Mouse (Mus musculus) lung, embryonic 15.5 days (tissue): ENCODE measurements at regions not wholly inside any gene's neighbourhood (a gene's known extent, or its start where the extent isn't known, plus 50 kb on each side); places are given as distances from the start of the nearest gene placed in this dataset.
A peak's percentile ranks its signal among the peaks of the same experiment; 100 is the strongest.

Experiments
- ATAC-seq: fragments of 200-750 bp; cut with Nextera tagmentation; 2 replicates; pipeline ENCODE4 v1.8.0; 2017; ENCODE audit warnings: moderate number of reproducible peaks, borderline replicate concordance; ENCODE audit not compliant: low FRiP score, low TSS enrichment; ENCODE audit errors: extremely low read depth
- H3K27ac ChIP-seq: fragments of 300-500 bp; sonication (generic); 2 replicates; pipeline ENCODE4 v1.5.1; 2015; ENCODE audit warnings: moderate library complexity, mild to moderate bottlenecking, inconsistent platforms
- H3K27me3 ChIP-seq: fragments of 300-500 bp; sonication (generic); 2 replicates; pipeline ENCODE4 v1.6.1; 2015; ENCODE audit warnings: inconsistent platforms
- H3K36me3 ChIP-seq: fragments of 300-500 bp; sonication (generic); 2 replicates; pipeline ENCODE4 v1.6.1; 2015; ENCODE audit warnings: inconsistent platforms
- H3K4me1 ChIP-seq: fragments of 300-500 bp; sonication (generic); 2 replicates; pipeline ENCODE4 v1.6.1; 2015; ENCODE audit warnings: inconsistent platforms
- H3K4me2 ChIP-seq: fragments of 300-500 bp; sonication (generic); 2 replicates; pipeline ENCODE4 v1.6.1; 2015; ENCODE audit warnings: inconsistent platforms, mild to moderate bottlenecking, moderate library complexity
- H3K4me3 ChIP-seq: fragments of 300-500 bp; sonication (generic); 2 replicates; pipeline ENCODE4 v1.5.1; 2015; ENCODE audit warnings: mild to moderate bottlenecking, inconsistent platforms
- H3K9ac ChIP-seq: fragments of 300-500 bp; sonication (generic); 2 replicates; pipeline ENCODE4 v1.6.1; 2015; ENCODE audit warnings: inconsistent platforms
- H3K9me3 ChIP-seq: fragments of 300-500 bp; sonication (generic); 2 replicates; pipeline ENCODE4 v1.6.1; 2016; ENCODE audit warnings: inconsistent platforms
- WGBS: fragments of 180-500 bp; shearing (Covaris S2); methylation state at CpG from one replicate; pipeline ENCODE4 v1.1.7; 2015; 5-methylcytosine and 5-hydroxymethylcytosine counted together

- Histone ChIP-seq H3K36me3 (no peaks in the 10 kb centered on the region), H3K27me3 (no peaks in the 10 kb centered on the region), H3K9me3 (no peaks in the 10 kb centered on the region), H3K27ac (no peak overlapping the region), H3K4me1 (no peaks in the 10 kb centered on the region; the same call in 1 of the 2 replicates), H3K4me2 (no peak overlapping the region), H3K9ac (no peak overlapping the region), H3K4me3 (no peak overlapping the region)
- peak; percentile 91 for ATAC-seq
- whole genome bisulfite sequencing = 59% methylated on average over 11 of the region's 11 CpGs
These were observed 148.0 kb downstream of the Cox18 start for GRCm38 (mm10) chr5:90075629-90076349.

- H3K27me3 ChIP-seq = no peaks in the 10 kb centered on the region
- no peaks in the 10 kb centered on the region for H3K36me3 ChIP-seq
- H3K27ac ChIP-seq = no peak overlapping the region
- 84% methylated on average over 2 of the region's 2 CpGs for WGBS
- H3K9me3 ChIP-seq = no peaks in the 10 kb centered on the region
- H3K9ac ChIP-seq = no peak overlapping the region
- no peaks in the 10 kb centered on the region; the same call in 1 of the 2 replicates for H3K4me1 ChIP-seq
- no peak overlapping the region for H3K4me3 ChIP-seq
- H3K4me2 ChIP-seq = no peak overlapping the region
- no peak for ATAC-seq
These were observed 152.0 kb downstream of the Cox18 start for GRCm38 (mm10) chr5:90071806-90072205.

GRCm38 (mm10) chr5:90068601-90069000, 155.2 kb downstream of the Cox18 start:
- H3K27ac ChIP-seq = no peak overlapping the region
- H3K4me2 ChIP-seq = no peak overlapping the region
- H3K27me3 ChIP-seq = no peaks in the 10 kb centered on the region
- ATAC-seq = no peak
- no peak overlapping the region for H3K4me3 ChIP-seq
- no peaks in the 10 kb centered on the region for H3K9me3 ChIP-seq
- H3K36me3 ChIP-seq = no peaks in the 10 kb centered on the region
- H3K9ac ChIP-seq = no peak overlapping the region
- H3K4me1 ChIP-seq = peaks cover 9% of the 10 kb centered on the region; the same call in 1 of the 2 replicates

GRCm38 (mm10) chr5:90067817-90068216, 156.0 kb downstream of the Cox18 start:
- WGBS = 41% methylated on average over 7 of the region's 7 CpGs
- H3K9ac ChIP-seq = no peak overlapping the region

GRCm38 (mm10) chr5:90065884-90066615, 157.8 kb downstream of the Cox18 start:
- ATAC-seq = no peak
- 39% methylated on average over 6 of the region's 6 CpGs for WGBS
- H3K9ac ChIP-seq = no peak overlapping the region

More at GRCm38 (mm10) chr5:90067817-90068216, 156.0 kb downstream of the Cox18 start:
- H3K9me3 ChIP-seq = no peaks in the 10 kb centered on the region
- peaks cover 9% of the 10 kb centered on the region; the same call in 1 of the 2 replicates for H3K4me1 ChIP-seq
- no peak overlapping the region for H3K4me2 ChIP-seq
- H3K4me3 ChIP-seq = no peak overlapping the region
- no peaks in the 10 kb centered on the region for H3K36me3 ChIP-seq
- H3K27me3 ChIP-seq = no peaks in the 10 kb centered on the region
- no peak overlapping the region for H3K27ac ChIP-seq
- ATAC-seq = peak; percentile 81

GRCm38 (mm10) chr5:90055686-90056085, 168.1 kb downstream of the Cox18 start:
- ATAC-seq = no peak

More at GRCm38 (mm10) chr5:90065884-90066615, 157.8 kb downstream of the Cox18 start:
- Histone ChIP-seq H3K4me2 (no peak overlapping the region), H3K27me3 (no peaks in the 10 kb centered on the region), H3K36me3 (no peaks in the 10 kb centered on the region), H3K4me1 (peaks cover 9% of the 10 kb centered on the region; the same call in 1 of the 2 replicates), H3K4me3 (no peak overlapping the region), H3K27ac (no peak overlapping the region), H3K9me3 (no peaks in the 10 kb centered on the region)

GRCm38 (mm10) chr5:90052516-90052915, 169.4 kb upstream of the Adamts3 start:
- no peaks in the 10 kb centered on the region for H3K27me3 ChIP-seq
- H3K9me3 ChIP-seq = no peaks in the 10 kb centered on the region
- ATAC-seq = no peak
- no peak overlapping the region for H3K4me2 ChIP-seq
- H3K27ac ChIP-seq = no peak overlapping the region
- 59% methylated on average over 1 of the region's 1 CpGs for WGBS
- H3K4me1 ChIP-seq = no peaks in the 10 kb centered on the region
- H3K36me3 ChIP-seq = no peaks in the 10 kb centered on the region
- no peak overlapping the region for H3K4me3 ChIP-seq
- no peak overlapping the region for H3K9ac ChIP-seq

More at GRCm38 (mm10) chr5:90055686-90056085, 168.1 kb downstream of the Cox18 start:
- Histone ChIP-seq H3K27ac (no peak overlapping the region), H3K4me3 (no peak overlapping the region), H3K36me3 (no peaks in the 10 kb centered on the region), H3K27me3 (no peaks in the 10 kb centered on the region; the same call in 1 of the 2 replicates), H3K9me3 (no peaks in the 10 kb centered on the region), H3K4me2 (no peak overlapping the region), H3K9ac (no peak overlapping the region), H3K4me1 (no peaks in the 10 kb centered on the region)
- 67% methylated on average over 2 of the region's 2 CpGs for WGBS

GRCm38 (mm10) chr5:90049856-90050255, 166.7 kb upstream of the Adamts3 start:
- 87% methylated on average over 3 of the region's 3 CpGs for WGBS

GRCm38 (mm10) chr5:90042781-90043180, 159.6 kb upstream of the Adamts3 start:
- Histone ChIP-seq H3K27ac (no peak overlapping the region), H3K4me3 (no peak overlapping the region), H3K27me3 (no peaks in the 10 kb centered on the region), H3K36me3 (no peaks in the 10 kb centered on the region), H3K4me1 (no peaks in the 10 kb centered on the region), H3K4me2 (no peak overlapping the region), H3K9me3 (no peaks in the 10 kb centered on the region), H3K9ac (no peak overlapping the region)
- 29% methylated on average over 4 of the region's 4 CpGs for WGBS
- ATAC-seq = peak; percentile 62; the same call in 1 of the 2 replicates

More at GRCm38 (mm10) chr5:90049856-90050255, 166.7 kb upstream of the Adamts3 start:
- Histone ChIP-seq H3K4me3 (no peak overlapping the region), H3K9ac (no peak overlapping the region), H3K9me3 (no peaks in the 10 kb centered on the region), H3K4me1 (no peaks in the 10 kb centered on the region), H3K36me3 (no peaks in the 10 kb centered on the region), H3K27me3 (no peaks in the 10 kb centered on the region), H3K27ac (no peak overlapping the region), H3K4me2 (no peak overlapping the region)
- no peak for ATAC-seq

- peak; percentile 55; the same call in 1 of the 2 replicates for ATAC-seq
- H3K27me3 ChIP-seq = no peaks in the 10 kb centered on the region
- H3K27ac ChIP-seq = no peak overlapping the region
- no peak overlapping the region for H3K4me3 ChIP-seq
- H3K4me1 ChIP-seq = 0 out of 2 replicates have a peak, but pooled peaks cover 2% of the 10 kb centered on the region
- H3K9me3 ChIP-seq = no peaks in the 10 kb centered on the region
- WGBS = 37% methylated on average over 5 of the region's 5 CpGs
- no peak overlapping the region for H3K4me2 ChIP-seq
- no peaks in the 10 kb centered on the region for H3K36me3 ChIP-seq
- no peak overlapping the region for H3K9ac ChIP-seq
These were observed 150.0 kb upstream of the Adamts3 start for GRCm38 (mm10) chr5:90033103-90033502.

- 0 out of 2 replicates have a peak, but pooled peaks cover 2% of the 10 kb centered on the region for H3K4me1 ChIP-seq
- H3K9me3 ChIP-seq = no peaks in the 10 kb centered on the region
- H3K27ac ChIP-seq = no peak overlapping the region
- no peak overlapping the region for H3K4me3 ChIP-seq
- no peak overlapping the region for H3K4me2 ChIP-seq
- no peaks in the 10 kb centered on the region for H3K36me3 ChIP-seq
- WGBS = 72% methylated on average over 2 of the region's 2 CpGs
- ATAC-seq = no peak
- H3K9ac ChIP-seq = no peak overlapping the region
- no peaks in the 10 kb centered on the region for H3K27me3 ChIP-seq
These were observed 147.6 kb upstream of the Adamts3 start for GRCm38 (mm10) chr5:90030737-90031136.

GRCm38 (mm10) chr5:90029751-90030150, 146.6 kb upstream of the Adamts3 start:
- Histone ChIP-seq H3K27ac (no peak overlapping the region), H3K4me1 (0 out of 2 replicates have a peak, but pooled peaks cover 2% of the 10 kb centered on the region), H3K36me3 (no peaks in the 10 kb centered on the region), H3K4me3 (no peak overlapping the region), H3K27me3 (no peaks in the 10 kb centered on the region), H3K9ac (no peak overlapping the region), H3K9me3 (no peaks in the 10 kb centered on the region), H3K4me2 (no peak overlapping the region)
- WGBS = 18% methylated on average over 6 of the region's 6 CpGs
- ATAC-seq = no peak
